Mouse (Mus musculus) embryonic facial prominence, embryonic 11.5 days (tissue): Measurements from ENCODE around the gene Minos1. TPM values are rescaled to one million over a fixed set of nuclear protein-coding genes. Genes with fewer than 3 reads are reported as not detected.
A peak's percentile ranks its signal among the peaks of the same experiment; 100 is the strongest.

Experiments used
- ATAC-seq: fragments of 200-750 bp; cut with Nextera tagmentation; replicated peaks from 2 replicates; pipeline ENCODE4 v1.8.0; 2017; ENCODE audit warnings: low read depth; ENCODE audit not compliant: insufficient number of reproducible peaks, low FRiP score, low TSS enrichment
- DNase-seq: peaks from one replicate; pipeline ENCODE4 v3.0.0-alpha.2; 2015; ENCODE audit warnings: low spot score
- H3K27ac ChIP-seq: fragments of 300-500 bp; sonication (generic); replicated peaks from 2 replicates; pipeline ENCODE4 v1.5.1; 2014; ENCODE audit warnings: mild to moderate bottlenecking, low read depth, low read length, control low read depth
- H3K27me3 ChIP-seq: fragments of 300-500 bp; sonication (generic); 2 replicates; pipeline ENCODE4 v1.6.1; 2014; ENCODE audit warnings: mild to moderate bottlenecking, low read length, moderate library complexity, mixed read lengths; ENCODE audit not compliant: control insufficient read depth, insufficient read depth
- H3K36me3 ChIP-seq: fragments of 300-500 bp; sonication (generic); replicated peaks from 2 replicates; pipeline ENCODE4 v1.6.1; 2014; ENCODE audit warnings: low read depth, mild to moderate bottlenecking, low read length, moderate library complexity, mixed read lengths; ENCODE audit not compliant: control insufficient read depth, insufficient read depth
- H3K4me1 ChIP-seq: fragments of 300-500 bp; sonication (generic); 2 replicates; pipeline ENCODE4 v1.6.1; 2014; ENCODE audit warnings: low read length, mixed read lengths; ENCODE audit not compliant: control insufficient read depth, insufficient read depth
- H3K4me2 ChIP-seq: fragments of 300-500 bp; sonication (generic); 2 replicates; pipeline ENCODE4 v1.6.1; 2014; ENCODE audit warnings: low read depth, mild to moderate bottlenecking, control low read depth, low read length, moderate library complexity
- H3K4me3 ChIP-seq: fragments of 300-500 bp; sonication (generic); 2 replicates; pipeline ENCODE4 v1.5.1; 2014; ENCODE audit warnings: low read depth, low read length, control low read depth
- H3K9ac ChIP-seq: fragments of 300-500 bp; sonication (generic); replicated peaks from 2 replicates; pipeline ENCODE4 v1.6.1; 2014; ENCODE audit warnings: mild to moderate bottlenecking, control low read depth, low read length
- H3K9me3 ChIP-seq: fragments of 300-500 bp; sonication (generic); replicated peaks from 2 replicates; pipeline ENCODE4 v1.6.1; 2016; ENCODE audit warnings: mild to moderate bottlenecking, low read length, inconsistent platforms, mixed read lengths; ENCODE audit not compliant: control insufficient read depth
- WGBS: fragments of 180-500 bp; shearing (Covaris S2); extraction: QIAGEN DNeasy Blood & Tissue Kit; methylation state at CpG from one replicate; pipeline ENCODE4 v1.1.7; 2014; 5-methylcytosine and 5-hydroxymethylcytosine counted together
- polyA plus RNA-seq: library from polyadenylated mRNA; unstranded; fragments of >200 nt; fragmentation: Nextera tagmentation; extraction: Ambion mirVana; gene quantifications from 2 replicates; pipeline ENCODE4 v1.2.1, GENCODE M21; 2014

Gene Minos1
- polyA plus RNA-seq, 1 experiment from 2014 or later, result 522 TPM

DNA sequence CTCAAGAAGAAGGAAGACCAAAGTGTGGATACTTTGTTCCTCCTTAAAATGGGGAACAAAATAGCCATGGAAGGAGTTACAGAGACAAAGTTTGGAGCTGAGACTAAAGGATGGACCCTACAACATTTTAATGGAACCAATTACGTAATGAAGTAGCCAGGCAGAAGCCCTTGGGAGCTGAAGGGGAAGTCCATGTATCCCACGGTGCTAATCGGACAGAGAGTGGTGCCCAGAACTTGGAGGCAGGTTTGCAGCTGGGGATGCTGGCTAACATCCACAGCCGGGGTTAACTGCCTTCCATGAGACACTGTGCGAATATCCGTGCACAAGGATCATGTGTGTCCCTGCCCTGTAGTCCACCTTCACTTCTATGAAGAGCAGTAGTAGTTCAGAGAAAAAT, 25.6 kb upstream of the Minos1 start:
- WGBS, result 86% methylated on average over 6 of the region's 6 CpGs
- no peak overlapping the region for H3K27ac ChIP-seq
- DNase-seq, result no peak
- H3K36me3 ChIP-seq, result no peaks in the 10 kb centered on the region
- H3K9me3 ChIP-seq, result no peaks in the 10 kb centered on the region
- H3K27me3 ChIP-seq, result no peaks in the 10 kb centered on the region
- ATAC-seq, result no peak
- H3K9ac ChIP-seq, result no peak overlapping the region
- no peak overlapping the region for H3K4me3 ChIP-seq
- H3K4me1 ChIP-seq, result no peaks in the 10 kb centered on the region
- no peak overlapping the region for H3K4me2 ChIP-seq

DNA sequence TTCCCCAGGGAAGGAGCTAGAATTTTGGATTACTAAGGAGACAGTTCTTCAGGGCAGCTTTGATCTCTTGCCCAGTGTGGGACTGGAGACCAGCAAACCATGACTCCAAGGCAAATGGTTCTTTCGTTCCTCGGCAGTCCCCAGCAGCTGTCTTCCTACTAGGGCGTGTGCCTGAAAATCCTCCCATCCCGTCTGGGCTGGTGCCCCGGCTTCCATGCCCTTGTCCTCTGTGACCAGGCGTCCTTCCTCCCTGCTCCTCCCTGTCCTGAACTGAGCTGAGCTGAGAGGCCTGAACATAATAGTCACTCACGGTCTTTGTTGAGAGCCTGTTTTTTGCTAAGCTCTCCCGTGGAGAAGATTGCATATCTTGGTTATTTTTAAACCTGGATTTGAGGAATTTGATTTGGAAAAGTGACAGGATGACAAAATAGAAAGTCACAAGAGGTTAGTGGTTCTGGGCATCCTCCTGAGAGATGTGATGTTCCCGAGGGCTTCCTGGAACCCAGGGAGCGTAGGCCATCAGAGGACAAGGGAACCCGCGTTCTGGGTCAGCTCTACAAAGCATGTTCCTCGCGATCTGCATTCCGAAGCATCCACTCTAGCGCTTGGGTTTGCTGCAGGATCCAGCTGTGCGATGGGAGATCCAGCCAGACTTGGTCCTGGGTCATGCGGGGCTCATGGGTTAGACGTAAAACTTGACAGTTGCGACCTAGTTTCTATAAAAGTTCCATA, 23.8 kb upstream of the Minos1 start:
- Histone ChIP-seq H3K4me1 (no peaks in the 10 kb centered on the region), H3K36me3 (no peaks in the 10 kb centered on the region), H3K9ac (no peak overlapping the region), H3K9me3 (no peaks in the 10 kb centered on the region), H3K4me2 (no peak overlapping the region), H3K4me3 (no peak overlapping the region), H3K27me3 (no peaks in the 10 kb centered on the region), H3K27ac (no peak overlapping the region)
- no peak for ATAC-seq
- DNase-seq, result no peak
- 80% methylated on average over 20 of the region's 20 CpGs for WGBS

DNA sequence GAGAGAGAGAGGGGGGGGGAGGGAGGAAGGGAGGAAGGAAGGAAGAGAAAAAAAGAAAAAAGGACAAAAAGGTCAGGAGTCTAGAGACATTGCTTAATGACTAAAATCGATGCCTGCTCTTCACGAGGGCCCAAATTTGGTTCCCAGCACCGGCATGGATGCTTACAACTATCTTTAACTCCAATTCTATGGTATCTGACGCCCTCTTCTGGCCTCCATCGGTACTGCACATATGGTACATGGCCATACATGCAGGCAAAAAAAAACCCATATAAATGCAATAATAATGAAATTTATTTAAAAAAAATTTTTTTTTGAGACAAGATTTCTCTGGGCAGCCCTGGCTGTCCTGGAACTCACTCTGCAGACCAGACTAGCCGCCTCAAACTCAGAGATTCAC, 20.5 kb upstream of the Minos1 start:
- Histone ChIP-seq H3K4me2 (no peak overlapping the region), H3K36me3 (no peaks in the 10 kb centered on the region), H3K4me1 (no peaks in the 10 kb centered on the region), H3K4me3 (no peak overlapping the region), H3K9ac (no peak overlapping the region), H3K27ac (no peak overlapping the region), H3K27me3 (no peaks in the 10 kb centered on the region), H3K9me3 (peaks cover 7% of the 10 kb centered on the region; the same call in 1 of the 2 replicates)
- ATAC-seq (no peak), DNase-seq (no peak)
- 66% methylated on average over 6 of the region's 6 CpGs for WGBS

DNA sequence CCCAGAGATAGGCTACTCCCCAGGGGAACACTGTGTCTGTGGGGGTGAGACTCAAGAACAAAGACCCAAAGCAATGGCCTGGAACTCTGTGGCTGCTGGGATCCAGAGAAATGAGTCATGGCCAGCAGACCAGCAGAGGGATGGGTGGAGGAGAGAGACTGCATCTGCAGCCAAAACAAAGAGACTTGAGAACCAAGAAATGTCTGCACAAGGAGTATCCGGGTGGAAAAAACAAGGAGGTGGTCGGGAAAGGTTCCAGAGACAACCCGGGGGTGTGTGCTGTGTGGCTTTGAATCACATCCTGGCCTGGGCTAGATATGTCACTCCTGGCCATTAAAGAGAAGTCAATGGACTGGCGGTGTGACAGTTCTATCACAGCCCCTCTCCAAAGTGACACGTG, 15.8 kb upstream of the Minos1 start:
- 84% methylated on average over 5 of the region's 5 CpGs for WGBS
- Histone ChIP-seq H3K9ac (no peak overlapping the region), H3K4me3 (no peak overlapping the region), H3K27ac (no peak overlapping the region), H3K4me1 (no peaks in the 10 kb centered on the region), H3K9me3 (peaks cover 7% of the 10 kb centered on the region; the same call in 1 of the 2 replicates), H3K4me2 (no peak overlapping the region), H3K36me3 (no peaks in the 10 kb centered on the region), H3K27me3 (no peaks in the 10 kb centered on the region)
- ATAC-seq, result no peak
- DNase-seq, result no peak

DNA sequence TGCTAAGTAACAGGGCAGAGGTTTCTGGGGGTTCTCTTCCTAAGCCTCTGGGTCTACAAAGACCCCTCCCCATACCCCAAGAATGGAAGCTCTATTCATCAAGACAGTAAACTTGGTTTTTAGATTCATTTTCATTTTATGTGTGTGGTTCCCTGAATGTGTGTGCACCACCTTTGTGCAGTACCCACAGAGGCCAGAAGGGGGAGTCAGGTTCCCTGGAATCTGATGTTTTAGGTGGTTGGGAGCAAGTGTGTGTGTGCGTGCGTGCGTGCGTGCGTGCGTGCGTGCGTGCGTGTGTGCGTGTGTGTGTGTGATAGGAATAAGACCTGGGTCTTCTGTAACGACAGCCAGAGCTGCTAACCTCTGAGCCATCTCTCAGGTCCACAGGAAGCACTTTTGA, 14.2 kb upstream of the Minos1 start:
- no peaks in the 10 kb centered on the region for H3K27me3 ChIP-seq
- H3K4me3 ChIP-seq, result no peak overlapping the region
- H3K27ac ChIP-seq, result no peak overlapping the region
- H3K9ac ChIP-seq, result no peak overlapping the region
- H3K4me2 ChIP-seq, result no peak overlapping the region
- H3K9me3 ChIP-seq, result peaks cover 7% of the 10 kb centered on the region; the same call in 1 of the 2 replicates
- ATAC-seq (no peak), DNase-seq (peak; percentile 65)
- WGBS, result 87% methylated on average over 11 of the region's 11 CpGs
- no peaks in the 10 kb centered on the region for H3K36me3 ChIP-seq
- H3K4me1 ChIP-seq, result no peaks in the 10 kb centered on the region

DNA sequence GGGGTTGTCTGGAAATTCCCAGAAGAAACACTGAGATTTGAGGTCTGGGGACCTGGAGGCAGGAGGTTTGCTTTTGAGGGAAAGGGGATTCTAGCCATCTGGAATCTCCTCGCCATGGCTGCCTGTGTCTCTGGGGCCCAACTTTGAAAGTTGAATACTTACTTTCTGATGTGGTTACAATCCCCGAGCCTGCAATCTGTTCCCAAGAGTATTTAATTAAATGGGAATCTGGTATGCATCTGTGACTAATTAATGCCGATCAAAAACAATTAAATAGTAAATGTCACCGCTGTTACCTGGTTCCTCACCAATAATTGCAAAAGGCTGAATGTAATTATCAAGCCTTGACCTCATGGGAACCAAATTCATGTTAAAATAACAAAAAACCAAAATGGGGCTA, 13.7 kb upstream of the Minos1 start:
- ATAC-seq (no peak), DNase-seq (peak; percentile 82)
- Histone ChIP-seq H3K36me3 (no peaks in the 10 kb centered on the region), H3K4me2 (no peak overlapping the region), H3K4me3 (no peak overlapping the region), H3K27me3 (no peaks in the 10 kb centered on the region), H3K9me3 (peaks cover 7% of the 10 kb centered on the region; the same call in 1 of the 2 replicates), H3K4me1 (no peaks in the 10 kb centered on the region), H3K9ac (no peak overlapping the region), H3K27ac (no peak overlapping the region)
- WGBS, result 42% methylated on average over 4 of the region's 4 CpGs

DNA sequence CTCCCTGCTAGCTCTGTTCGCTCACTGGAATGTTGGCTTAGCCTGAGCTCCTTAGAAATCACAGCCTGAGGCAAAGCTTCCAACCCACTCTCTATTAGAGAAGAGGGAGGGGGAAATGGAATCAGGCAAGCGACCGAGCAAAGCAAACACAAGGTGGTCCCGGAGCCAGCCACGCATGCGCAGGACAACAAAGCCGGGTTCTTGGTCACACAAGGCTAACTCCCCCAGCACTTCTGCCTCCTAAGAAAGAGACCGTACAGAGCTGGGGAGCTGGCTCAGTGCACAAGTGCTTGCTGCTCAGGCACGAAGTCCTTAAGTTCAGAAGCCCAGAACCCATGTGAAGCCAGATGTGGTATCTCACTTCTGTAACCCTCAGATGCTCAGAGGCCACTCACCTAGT, 12.1 kb upstream of the Minos1 start:
- H3K9me3 ChIP-seq, result peaks cover 1% of the 10 kb centered on the region; the same call in 1 of the 2 replicates
- no peaks in the 10 kb centered on the region for H3K27me3 ChIP-seq
- H3K9ac ChIP-seq, result no peak overlapping the region; the same call in 1 of the 2 replicates
- 0 out of 2 replicates have a peak, but pooled peaks have one; percentile 19 for ATAC-seq
- peak overlapping the region; percentile 44; the same call in 1 of the 2 replicates for H3K27ac ChIP-seq
- H3K4me3 ChIP-seq, result no peak overlapping the region
- peak; percentile 78 for DNase-seq
- peak overlapping the region; percentile 5; the same call in 1 of the 2 replicates for H3K4me2 ChIP-seq
- H3K4me1 ChIP-seq, result no peaks in the 10 kb centered on the region
- H3K36me3 ChIP-seq, result no peaks in the 10 kb centered on the region
- 36% methylated on average over 9 of the region's 9 CpGs for WGBS

DNA sequence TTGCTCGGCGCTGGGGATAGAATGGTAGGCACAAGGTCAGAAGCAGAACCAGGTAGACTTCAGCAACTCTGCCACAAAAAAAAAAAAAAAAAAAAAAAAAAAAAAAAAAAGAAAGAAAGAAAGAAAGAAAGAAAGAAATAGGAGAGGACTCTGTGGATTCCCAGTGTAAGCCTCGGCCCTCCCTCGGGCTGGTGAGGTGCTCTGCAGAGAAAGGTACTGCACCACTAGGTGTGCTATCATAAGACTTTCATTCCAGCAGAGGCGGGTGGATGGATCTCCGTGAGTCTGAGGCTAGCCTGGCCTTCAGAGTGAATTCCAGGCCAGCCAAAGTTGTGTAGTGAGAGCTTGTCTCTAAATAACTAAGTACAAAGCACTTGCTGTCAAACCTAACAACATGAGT, 10.9 kb upstream of the Minos1 start:
- Histone ChIP-seq H3K4me2 (no peak overlapping the region), H3K36me3 (no peaks in the 10 kb centered on the region), H3K4me3 (no peak overlapping the region), H3K9ac (no peak overlapping the region), H3K27ac (no peak overlapping the region), H3K9me3 (no peaks in the 10 kb centered on the region), H3K4me1 (no peaks in the 10 kb centered on the region), H3K27me3 (no peaks in the 10 kb centered on the region)
- ATAC-seq (no peak), DNase-seq (peak; percentile 25)
- WGBS, result 73% methylated on average over 6 of the region's 6 CpGs
